Mouse (Mus musculus): ENCODE measurements around the gene Slc12a9.

- TF ChIP-seq GATA1 (IDR thresholded peaks at IDR 0.05; ENCODE audit: borderline replicate concordance, low read length) (no peak), FLI1 (IDR thresholded peaks at IDR 0.05; ENCODE audit: low read length) (no peak)
These were observed 18.1 kb downstream of the Slc12a9 start for GRCm38 (mm10) chr5:137315084-137315903.
